Mouse (Mus musculus) erythroblast, adult 5-6 weeks (primary cell): ENCODE results near the gene Fbxl17. TPM values are rescaled to one million over a fixed set of nuclear protein-coding genes. Genes with fewer than 3 reads are reported as not detected.

ENCODE experiments used
- ATAC-seq: replicated peaks from 2 replicates; pipeline ENCODE4 v1.8.0; 2016; ENCODE audit warnings: moderate number of reproducible peaks, mild to moderate bottlenecking, moderate TSS enrichment, inconsistent platforms; ENCODE audit not compliant: poor library complexity, low FRiP score, severe bottlenecking
- total RNA-seq, 2 experiments: library from RNA; stranded (forward) in 1 of 2; stranded (reverse) in 1 of 2; fragments of 150-400 nt in 1 of 2; fragments of 200-764, 138-1000 nt in 1 of 2; gene quantifications; 2 replicates each; pipeline versions ENCODE4 v1.2.3 to v1.2.4; 2015 to 2017; ENCODE audit warnings: low replicate concordance in 2 of 2

Gene Fbxl17
- total RNA-seq, 2 experiments from 2014 or later = 0.85 to 2.7 TPM

GRCm38 (mm10) chr17:63146514-63146913 lies 353.3 kb downstream of the Fbxl17 start:
- no peak for ATAC-seq

DNA sequence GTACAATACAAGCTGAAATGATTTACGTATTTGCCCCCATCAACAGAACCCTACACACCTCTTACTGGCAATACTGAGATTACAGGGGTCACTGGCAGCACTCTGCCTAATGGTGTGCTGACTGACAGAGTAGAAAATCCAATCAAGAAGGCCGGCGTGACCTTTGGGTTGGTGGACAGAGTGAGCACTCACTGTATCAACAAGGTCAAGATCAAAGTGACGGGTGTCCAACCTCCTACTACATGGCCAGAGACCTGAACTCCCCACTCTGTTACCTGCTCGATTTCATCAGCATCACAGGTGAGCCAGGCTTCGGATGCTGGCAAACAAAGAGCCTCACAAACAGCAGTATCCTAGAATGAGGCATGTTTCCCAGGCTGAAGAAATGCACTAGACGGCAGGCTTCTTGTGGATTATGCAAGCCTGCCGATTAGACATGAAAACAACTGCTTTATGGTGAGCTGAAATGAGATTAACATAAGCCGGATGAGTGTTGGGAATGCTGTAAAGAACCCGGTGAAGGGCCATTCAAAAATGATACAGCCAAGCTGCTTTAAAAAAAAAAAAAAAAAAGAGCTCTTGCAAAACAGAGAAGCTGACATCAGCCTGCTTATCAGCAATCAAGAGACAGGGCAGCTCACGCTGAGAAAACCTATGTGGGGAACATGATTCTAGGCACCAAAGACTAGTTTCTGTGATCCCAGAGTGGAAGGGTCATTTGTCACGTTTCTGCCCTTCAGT lies 353.9 kb downstream of the Fbxl17 start:
- no peak for ATAC-seq

- no peak for ATAC-seq
These were observed 354.5 kb downstream of the Fbxl17 start for GRCm38 (mm10) chr17:63145311-63145741.

DNA sequence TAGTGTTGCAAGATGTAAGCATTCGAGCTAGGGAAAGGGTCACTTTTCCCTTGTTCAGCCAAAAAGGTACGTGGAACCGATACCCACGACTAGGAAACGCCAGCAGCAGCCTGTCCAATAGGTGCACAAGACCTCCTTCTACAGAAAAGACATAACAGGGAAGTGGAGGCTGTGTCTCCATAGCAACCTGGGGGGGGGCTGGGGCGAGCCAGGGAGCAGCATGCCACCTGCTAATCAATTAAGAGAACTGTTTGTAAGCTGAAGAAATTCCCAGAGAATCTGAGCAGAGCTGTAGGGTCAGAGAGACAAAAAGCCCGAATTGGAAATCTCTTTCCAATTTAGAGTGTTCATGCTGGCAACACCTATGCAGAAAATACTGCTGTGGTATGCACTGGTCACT lies 356.0 kb downstream of the Fbxl17 start:
- no peak for ATAC-seq

DNA sequence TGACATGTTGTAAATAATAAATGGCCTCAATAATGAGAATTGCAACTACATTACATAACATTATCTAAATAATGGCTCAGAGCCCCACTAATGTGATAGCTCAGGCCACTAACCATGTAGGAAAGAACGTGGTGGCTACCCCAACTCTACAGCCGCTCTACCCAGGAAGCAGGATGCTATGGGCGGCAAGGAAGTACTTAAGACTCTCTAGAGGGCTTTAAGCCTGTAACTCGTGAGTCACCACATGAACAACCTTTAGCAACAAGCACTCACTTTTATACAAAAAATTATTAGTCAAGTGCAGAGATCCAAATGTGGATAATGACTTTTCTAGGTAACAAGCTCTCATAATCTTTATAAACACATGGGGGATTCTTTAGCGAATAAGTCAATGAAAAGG lies 365.0 kb downstream of the Fbxl17 start:
- no peak for ATAC-seq

DNA sequence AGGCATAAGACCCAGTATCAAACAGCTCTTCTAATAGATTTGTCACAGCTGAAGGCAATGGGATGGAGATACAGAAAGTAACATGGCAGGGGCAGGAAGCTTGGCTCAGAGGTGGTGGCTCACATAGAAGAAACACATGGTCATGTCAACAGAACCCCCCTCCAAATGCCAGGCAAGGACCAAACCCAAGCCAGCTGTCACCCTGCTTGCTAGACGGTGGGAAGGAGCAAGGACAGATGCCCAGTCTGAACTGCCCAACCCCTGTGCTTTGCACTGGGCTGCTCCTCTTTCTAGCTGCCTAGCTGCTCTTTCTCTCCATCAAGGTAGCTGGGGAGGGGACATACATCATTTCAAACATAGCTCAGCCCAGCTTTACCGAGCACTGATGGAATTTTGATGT lies 377.4 kb downstream of the Fbxl17 start:
- ATAC-seq = no peak

- ATAC-seq = no peak
These were observed 380.1 kb downstream of the Fbxl17 start for GRCm38 (mm10) chr17:63119701-63120100.

DNA sequence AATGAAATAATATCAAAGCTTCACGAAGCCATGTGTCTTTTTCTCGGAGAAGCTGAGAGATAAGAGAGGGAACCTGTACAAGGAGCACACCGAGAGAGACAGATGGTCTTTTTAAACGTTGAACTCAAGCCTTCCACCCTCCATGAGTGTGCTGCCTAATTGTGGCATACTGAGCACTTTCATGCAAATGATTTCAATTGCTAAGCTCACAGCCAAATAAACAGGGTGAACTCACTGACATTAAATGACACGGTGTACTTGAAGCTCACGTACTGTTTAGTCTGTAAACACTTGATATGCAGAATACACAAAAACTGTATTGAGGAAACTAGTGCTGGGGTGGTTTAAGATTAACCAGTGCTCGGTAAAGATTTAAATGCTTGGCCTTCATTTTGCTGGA lies 380.7 kb downstream of the Fbxl17 start:
- ATAC-seq = no peak

DNA sequence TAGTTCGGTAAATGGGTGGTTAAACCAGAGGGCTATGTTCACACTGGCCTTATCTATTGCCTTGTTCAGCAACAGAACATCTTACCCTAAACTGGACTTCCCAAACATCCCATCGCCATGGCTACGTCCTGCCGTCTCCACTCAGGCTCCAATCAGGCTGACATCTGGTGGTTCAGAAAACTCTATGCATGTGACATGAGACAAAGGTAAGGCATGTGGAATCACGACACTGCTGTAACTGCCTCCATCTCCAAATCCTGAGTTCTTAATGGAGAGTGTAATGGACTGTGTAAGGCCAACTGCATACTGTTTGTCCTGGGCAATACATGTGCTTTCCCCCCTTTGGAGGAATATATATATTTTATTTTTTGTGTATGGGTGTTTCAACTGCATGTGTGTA lies 382.7 kb downstream of the Fbxl17 start:
- no peak for ATAC-seq

DNA sequence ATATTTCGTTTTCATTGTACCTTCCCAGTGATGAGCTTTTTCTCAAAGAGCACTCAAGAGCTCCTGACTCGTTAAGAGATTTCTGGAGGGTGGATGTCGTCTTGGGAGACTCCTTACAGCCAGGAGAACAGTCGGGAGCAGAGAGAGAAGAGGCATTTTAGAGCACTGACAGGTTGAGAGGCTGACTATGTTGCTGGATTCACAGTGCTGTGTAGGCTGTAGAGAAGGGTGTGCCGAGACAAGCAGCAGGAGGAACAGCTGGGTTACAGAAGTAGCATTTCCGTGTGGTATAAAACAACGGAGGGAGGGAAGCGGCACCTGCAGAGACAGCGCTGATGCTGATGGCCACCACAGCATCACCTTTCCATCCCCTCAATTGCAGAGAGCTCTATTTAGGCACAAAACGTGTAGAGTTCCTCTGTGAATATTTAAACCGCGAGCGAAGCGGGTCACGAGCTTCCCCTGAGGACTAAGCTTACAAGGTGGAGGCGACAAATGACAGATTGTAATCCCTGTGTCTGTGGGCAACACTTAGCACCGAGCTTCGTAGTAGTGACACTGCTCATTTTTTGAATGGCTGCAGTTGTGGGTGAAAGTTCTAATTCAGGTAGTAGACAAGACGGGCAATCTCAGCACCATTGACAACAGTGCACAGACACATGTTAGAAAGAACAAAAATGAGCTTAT lies 385.3 kb downstream of the Fbxl17 start:
- ATAC-seq = no peak

DNA sequence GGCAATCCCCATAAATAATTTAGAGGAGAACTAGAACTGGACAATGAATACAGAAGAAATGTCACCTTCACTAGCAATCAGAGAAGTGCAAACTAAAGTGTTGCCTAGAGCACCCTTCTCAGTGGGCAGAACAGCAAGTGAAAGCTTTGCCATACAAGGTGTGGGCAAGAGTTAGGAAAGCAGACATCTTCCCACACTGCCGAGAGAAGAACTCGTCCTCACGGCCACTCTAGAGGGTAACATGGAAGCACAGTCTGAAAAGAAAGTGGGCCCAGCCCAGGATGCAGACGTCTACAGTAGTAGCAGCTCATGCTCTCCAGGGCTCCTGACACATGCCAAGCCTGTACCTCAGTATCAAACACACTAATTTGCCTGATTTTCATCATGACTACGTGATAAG lies 387.0 kb downstream of the Fbxl17 start:
- no peak for ATAC-seq

DNA sequence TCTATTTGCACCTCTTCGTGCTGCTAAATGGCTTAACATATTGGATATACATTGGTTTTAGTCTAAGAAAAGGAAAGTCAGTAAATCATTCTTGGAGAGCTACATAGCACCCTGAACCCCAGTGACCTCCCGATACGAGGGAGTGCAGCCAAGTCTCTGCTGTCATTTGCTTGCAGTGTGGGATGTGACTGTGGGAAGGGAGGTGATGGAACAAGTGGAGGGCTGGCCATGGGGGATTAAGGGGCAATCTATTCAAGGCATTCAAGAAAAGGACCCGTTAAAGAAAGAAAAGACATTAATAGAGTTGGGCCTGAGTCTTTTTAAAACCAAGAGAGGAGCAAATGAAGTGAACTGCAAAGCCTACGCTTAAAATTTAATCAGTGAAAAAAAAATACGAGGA lies 388.8 kb downstream of the Fbxl17 start:
- no peak for ATAC-seq

- no peak for ATAC-seq
These were observed 389.5 kb downstream of the Fbxl17 start for GRCm38 (mm10) chr17:63110211-63110755.

GRCm38 (mm10) chr17:63108035-63108434 lies 391.8 kb downstream of the Fbxl17 start:
- ATAC-seq = no peak

DNA sequence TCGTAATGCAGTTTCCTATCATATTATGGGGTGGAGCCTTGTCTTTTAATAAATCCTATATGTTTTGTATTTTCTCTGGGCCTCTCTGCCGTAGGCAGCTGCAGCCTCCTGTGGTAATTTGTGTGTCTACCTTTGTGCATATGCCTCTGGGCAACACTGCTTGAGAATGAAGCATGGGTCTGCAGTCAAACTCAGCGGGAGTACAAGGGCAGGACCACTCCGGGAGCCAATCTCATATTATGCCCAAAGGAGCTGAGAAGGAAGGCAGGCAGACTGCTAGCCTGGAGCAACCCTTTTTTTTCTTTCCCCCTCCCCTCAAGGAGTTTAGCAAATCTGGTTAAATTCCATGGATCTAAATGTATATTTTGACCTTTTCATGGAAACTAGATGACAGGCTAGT lies 392.3 kb downstream of the Fbxl17 start:
- no peak for ATAC-seq

- no peak for ATAC-seq
These were observed 404.3 kb downstream of the Fbxl17 start for GRCm38 (mm10) chr17:63095553-63095952.

DNA sequence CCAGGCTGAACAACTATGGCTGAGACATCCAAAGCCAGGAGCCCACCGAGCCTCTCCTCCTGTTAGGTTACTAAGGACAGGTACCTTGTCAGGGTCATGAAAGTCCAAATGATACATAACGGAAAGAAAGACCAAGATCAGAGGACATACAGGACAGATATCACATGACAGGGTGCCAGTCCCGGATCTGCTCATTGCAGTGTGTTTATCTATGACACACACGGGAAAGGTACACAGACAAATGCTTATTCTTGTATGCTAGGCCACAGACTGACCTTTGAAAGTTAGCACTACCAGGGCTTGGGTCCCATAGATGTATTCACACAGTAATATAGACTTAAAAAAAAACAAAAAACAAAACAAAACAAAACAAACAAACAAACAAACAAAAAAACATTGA lies 404.8 kb downstream of the Fbxl17 start:
- ATAC-seq = no peak

GRCm38 (mm10) chr17:63093184-63093583 lies 406.6 kb downstream of the Fbxl17 start:
- ATAC-seq = no peak

DNA sequence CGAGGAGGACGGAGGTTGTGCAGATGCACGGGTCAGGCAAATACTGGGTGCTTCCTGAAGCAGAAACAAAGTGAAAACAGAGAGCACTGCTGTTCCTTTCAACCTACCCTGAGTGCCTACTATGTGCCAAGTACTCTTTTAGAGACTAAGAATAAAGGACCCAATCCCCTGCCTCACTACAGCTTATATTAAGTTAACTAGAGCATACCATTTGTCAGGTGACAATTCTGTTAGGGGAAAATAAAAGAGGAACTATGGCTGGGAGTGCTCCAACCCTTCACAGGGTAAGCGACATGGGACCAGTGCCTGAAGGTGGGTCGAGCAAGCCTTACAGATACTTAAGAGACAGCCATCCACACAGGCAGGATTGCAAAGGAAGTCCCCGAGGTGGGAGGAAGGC lies 407.0 kb downstream of the Fbxl17 start:
- ATAC-seq = no peak

- ATAC-seq = no peak
These were observed 409.7 kb downstream of the Fbxl17 start for GRCm38 (mm10) chr17:63090112-63090511.

- ATAC-seq = no peak
These were observed 412.6 kb downstream of the Fbxl17 start for GRCm38 (mm10) chr17:63087265-63087664.
